ENCODE assay signal across 22 mouse cellular contexts in genomic region chr3:31831913-31832312, GRCm38 (mm10).
A peak's percentile ranks its signal among the peaks of the same experiment; 100 is the strongest.
DNase-seq lines count a peak whose midpoint lies in the region; TF ChIP-seq lines count a peak whose summit lies in the region.
"Had no signal": no experiment of that assay in that cellular context is flagged by ENCODE, and none has a peak within 500 bp of the region (broad histone marks: within the 10 kb centered on the region; RNA-seq: fewer than 3 reads in every experiment).

No protein-coding gene starts in this region.

- H3ac ChIP-seq in C2C12 (ENCODE audit: control insufficient read depth, insufficient read length, low read depth), result no peak overlapping the region

- no peak overlapping the region for H3K27ac ChIP-seq in left cerebral cortex, adult 2 months

- no peaks in the 10 kb centered on the region for H3K79me2 ChIP-seq in C2C12 (ENCODE audit: control insufficient read depth, insufficient read depth)

- no peak overlapping the region for H3K4me3 ChIP-seq in C2C12 (ENCODE audit: insufficient read depth, poor library complexity, severe bottlenecking)
- H3K4me3 ChIP-seq in left cerebral cortex, adult 2 months, result no peak overlapping the region

- DNase-seq in 3134 (ENCODE audit: extremely low read depth, insufficient read length, low spot score) (peak; percentile 76), 3T3-L1 (ENCODE audit: low read depth, low spot score) (peak; percentile 38)
- DNase-seq in left cerebral cortex, adult 2 months (ENCODE audit: extremely low spot score in 1 of 2, low spot score in 2 of 2), result no peak
- no peak for DNase-seq in layer of hippocampus, adult 11-12 months (ENCODE audit: low spot score)
- no peak for DNase-seq in cerebellum, postnatal 10 days
- DNase-seq: adrenal gland, adult 2 months; adrenal gland, adult 8-10 months; adrenal gland, postnatal 10 days; adrenal gland, postnatal 14 days; adrenal gland, postnatal 25 days; adrenal gland, postnatal 36 days; B cell, adult 2 months; cerebellum, adult 11 months; cerebellum, adult 11-12 months; cerebellum, adult 18-20 months; cerebellum, adult 2 months; cerebellum, adult 8-10 months; cerebellum, adult 9-10 months had no signal

- H3K27me3 ChIP-seq in C2C12 (ENCODE audit: control insufficient read depth, insufficient read depth, insufficient read length), result no peaks in the 10 kb centered on the region
- H3K27me3 ChIP-seq: CH12.LX, Patski had no signal

- H3K36me3 ChIP-seq in C2C12 (ENCODE audit: control insufficient read depth, insufficient read depth), result no peaks in the 10 kb centered on the region
- H3K36me3 ChIP-seq: G1E had no signal

- no peaks in the 10 kb centered on the region for H3K79me3 ChIP-seq in C2C12 (ENCODE audit: low read depth)

- intact Hi-C loops in left cerebral cortex, adult 2 months (cut with DNase I), result loop anchor here (2.0 kb wide), 1 partner anchor 21 kb away; no protein-coding TSS in a partner anchor

- TF ChIP-seq CTCF in C2C12 (IDR thresholded peaks at IDR 0.05; ENCODE audit: control insufficient read depth, insufficient read depth, insufficient read length), result no peak
- TF ChIP-seq CTCF in left cerebral cortex, adult 2 months (IDR thresholded peaks at IDR 0.05), result no peak

TF ChIP-seq in C2C12, 6 proteins besides CTCF, POLR2A, EP300 and RAD21:
- TF ChIP-seq MYOD1 (IDR thresholded peaks at IDR 0.05; ENCODE audit: control insufficient read depth, insufficient read length, low read depth), result peak; percentile 88
- peak; percentile 64 for TF ChIP-seq FOSL1 (IDR thresholded peaks at IDR 0.05; ENCODE audit: insufficient read depth, low read length, poor library complexity, severe bottlenecking)
- no peak for TF ChIP-seq MYOG (IDR thresholded peaks at IDR 0.05; ENCODE audit: control insufficient read depth, extremely low read depth, insufficient read length)
- no peak for TF ChIP-seq MAX (IDR thresholded peaks at IDR 0.05)
- no peak for TF ChIP-seq USF1 (IDR thresholded peaks at IDR 0.05; ENCODE audit: low read depth)

Comparison
In these comparisons a context has a peak if more than half of its experiments do, and no peak if none do; other contexts are left out.
1. DNase-seq: peak in 3134 (single experiment) and 3T3-L1 (single experiment); none in left cerebral cortex, adult 2 months (0 of 2), layer of hippocampus, adult 11-12 months (single experiment) and cerebellum, postnatal 10 days (0 of 2).